Mouse (Mus musculus) monocyte, adult 5-6 weeks (primary cell): Measurements from ENCODE around the gene Filip1. TPM values are rescaled to one million over a fixed set of nuclear protein-coding genes. Genes with fewer than 3 reads are reported as not detected.

ENCODE experiments used
- ATAC-seq: fragments of 153-309, 156-312 bp; replicated peaks from 2 replicates; pipeline ENCODE4 v1.8.0; 2017; ENCODE audit warnings: mild to moderate bottlenecking; ENCODE audit not compliant: low TSS enrichment, insufficient number of reproducible peaks, severe bottlenecking, poor library complexity, low FRiP score
- total RNA-seq: library from RNA; stranded (forward); fragments of 200-1000, 200-491, 200-594 nt; gene quantifications from 3 replicates; pipeline ENCODE4 v1.2.3, GENCODE M21; 2017

Gene Filip1
- total RNA-seq, 1 experiment from 2014 or later, result not detected

DNA sequence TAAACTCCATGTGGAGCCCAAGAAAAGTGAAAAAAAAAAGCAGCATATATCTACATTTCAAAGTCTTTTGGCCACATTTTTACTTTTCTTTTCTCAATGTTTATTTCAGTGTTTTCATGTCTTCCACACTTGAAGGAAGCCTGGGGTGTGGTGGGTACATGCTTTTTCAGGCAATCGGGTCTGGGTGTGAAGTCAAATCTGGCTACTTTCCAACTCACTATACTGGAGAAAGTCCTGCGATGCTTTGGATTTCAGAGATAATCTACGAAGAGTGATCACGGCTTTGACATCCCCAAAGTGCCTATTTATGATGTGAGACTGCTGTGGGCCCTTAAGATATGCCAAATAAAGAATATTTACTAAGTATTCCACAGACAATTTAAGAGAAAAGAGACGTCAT lies 57.7 kb downstream of the Filip1 start:
- no peak for ATAC-seq

DNA sequence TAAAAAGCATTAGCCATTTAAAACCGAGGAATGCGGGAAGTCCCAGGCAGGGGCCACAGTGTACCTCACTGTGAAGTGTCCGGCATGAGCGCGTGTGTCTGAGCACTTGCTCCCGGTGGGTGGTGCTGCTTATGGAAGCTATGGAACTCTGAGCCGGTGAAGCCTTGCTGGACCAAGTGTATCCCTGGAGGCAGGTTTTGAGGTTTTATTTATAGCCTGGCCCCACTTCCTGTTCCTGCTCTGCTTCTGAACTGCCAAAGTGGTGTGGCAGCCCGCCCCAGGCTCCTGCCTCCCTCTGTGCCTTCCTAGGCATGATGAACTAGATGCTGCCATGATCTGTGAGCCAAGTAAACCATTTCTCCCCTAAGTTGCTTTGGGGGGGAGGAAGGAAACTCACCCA lies 60.7 kb downstream of the Filip1 start:
- no peak for ATAC-seq

DNA sequence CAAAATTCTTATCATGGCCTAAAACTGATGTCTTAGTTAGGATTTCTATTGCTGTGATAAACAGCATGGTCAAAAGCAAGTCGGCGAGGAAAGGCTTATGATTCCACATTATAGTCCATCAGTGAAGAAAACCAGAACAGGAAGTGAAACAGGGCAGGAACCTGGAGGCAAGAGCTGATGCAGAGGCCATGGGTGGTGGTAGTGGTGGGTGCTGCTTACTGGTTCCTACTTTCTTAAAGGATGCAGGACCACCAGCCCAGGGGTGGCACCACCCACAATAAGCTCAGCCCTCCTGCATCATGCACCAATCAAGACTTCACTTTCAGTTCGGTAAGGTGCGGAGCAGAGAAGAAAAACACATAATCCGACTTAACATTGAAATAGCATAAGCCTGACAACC lies 61.3 kb downstream of the Filip1 start:
- peak; percentile 79 for ATAC-seq

DNA sequence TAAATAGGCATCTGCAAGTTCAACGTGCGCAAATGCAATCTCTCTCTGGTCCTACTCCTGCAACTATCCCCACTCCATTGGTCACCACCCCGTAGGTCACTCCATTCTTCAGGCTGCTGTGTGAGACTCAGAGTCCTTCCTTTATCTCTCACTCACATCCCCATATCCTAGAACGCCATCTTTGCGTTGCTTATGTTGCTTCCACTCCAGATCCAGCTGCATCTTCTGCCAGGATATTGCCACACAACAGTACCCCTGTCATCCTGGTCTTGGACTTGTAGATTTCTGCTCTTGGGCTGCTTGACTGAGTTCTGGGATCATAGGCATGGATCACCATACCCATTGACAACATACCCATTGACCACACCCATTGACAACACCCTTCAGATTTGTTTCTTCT lies 62.0 kb downstream of the Filip1 start:
- no peak for ATAC-seq

DNA sequence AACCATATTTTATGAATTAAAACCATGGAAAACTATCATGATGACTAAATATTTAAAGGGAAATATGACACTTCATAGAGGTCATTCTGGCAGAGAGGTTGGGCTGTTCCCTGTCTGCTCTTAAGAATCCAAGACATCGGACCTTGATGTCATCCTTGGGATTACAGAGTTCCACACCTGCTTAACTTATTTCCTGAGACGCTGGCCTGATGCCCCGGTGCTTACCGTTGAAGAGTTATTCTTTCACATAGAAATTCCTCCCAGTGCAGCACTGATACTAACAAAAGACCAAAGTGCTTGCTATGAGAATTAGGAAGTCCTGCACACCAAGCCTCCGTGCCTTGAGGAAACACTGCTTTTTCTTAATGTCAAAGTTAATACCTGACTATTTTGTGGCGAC lies 62.6 kb downstream of the Filip1 start:
- no peak for ATAC-seq

DNA sequence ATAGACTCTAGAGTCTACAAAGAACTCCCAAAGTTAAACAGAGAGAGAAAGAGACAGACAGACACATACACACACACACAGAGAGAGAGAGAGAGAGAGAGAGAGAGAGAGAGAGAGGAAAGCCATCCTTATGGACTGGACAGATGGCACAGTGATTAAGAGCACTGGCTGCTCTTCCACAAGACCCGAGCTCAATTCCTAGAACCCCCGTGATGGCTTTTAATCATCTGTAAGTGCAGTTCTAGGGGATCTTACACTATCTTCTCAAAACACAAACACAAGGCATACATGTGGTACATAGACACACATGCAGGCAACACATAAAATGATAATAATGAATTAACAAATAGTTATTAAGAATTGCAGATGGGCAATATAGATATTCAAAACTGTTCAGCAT lies 64.3 kb downstream of the Filip1 start:
- ATAC-seq, result no peak

- ATAC-seq, result no peak
These were observed 64.7 kb downstream of the Filip1 start for GRCm38 (mm10) chr9:79947973-79948372.

DNA sequence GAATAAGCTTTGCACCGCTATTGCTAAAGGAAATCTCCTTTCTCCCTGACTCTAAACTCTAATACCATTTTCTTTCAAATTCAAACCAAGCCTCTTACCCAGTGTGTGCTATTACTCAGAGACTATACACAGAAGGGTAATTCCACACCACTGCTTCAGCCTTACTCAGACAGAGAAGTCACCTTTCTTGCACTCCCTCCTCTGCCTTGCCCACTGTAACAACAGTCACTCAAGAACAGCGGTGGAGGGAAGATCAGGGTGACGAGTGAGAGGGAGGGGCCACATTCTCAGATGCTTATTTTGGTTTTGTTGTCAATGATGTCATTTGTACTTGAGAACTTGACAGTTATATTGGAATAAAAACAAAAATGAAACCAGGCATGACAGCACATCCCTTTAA lies 65.2 kb downstream of the Filip1 start:
- 0 out of 2 replicates have a peak, but pooled peaks have one; percentile 44 for ATAC-seq

DNA sequence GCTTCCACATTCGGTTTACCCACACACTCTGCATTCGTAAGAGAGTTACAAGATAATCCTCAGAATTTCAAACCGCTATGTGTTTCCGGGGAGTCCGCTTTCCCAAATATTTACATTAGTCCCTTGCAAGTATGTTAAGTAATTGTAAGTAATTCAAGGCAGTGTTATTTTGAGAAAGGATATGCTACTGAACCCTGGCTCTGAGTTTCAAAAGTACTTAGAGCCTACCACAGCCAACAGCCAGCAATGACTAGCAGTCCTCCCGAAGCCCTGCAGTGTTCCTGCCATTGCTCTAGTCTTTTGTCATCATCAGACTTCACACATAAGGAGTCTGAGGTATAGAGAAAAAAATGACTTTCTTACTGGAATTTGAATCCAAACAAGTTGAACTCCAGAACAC lies 67.8 kb downstream of the Filip1 start:
- no peak for ATAC-seq

- ATAC-seq, result no peak
These were observed 68.7 kb downstream of the Filip1 start for GRCm38 (mm10) chr9:79943986-79944385.

- ATAC-seq, result no peak
These were observed 74.0 kb downstream of the Filip1 start for GRCm38 (mm10) chr9:79938416-79939206.

DNA sequence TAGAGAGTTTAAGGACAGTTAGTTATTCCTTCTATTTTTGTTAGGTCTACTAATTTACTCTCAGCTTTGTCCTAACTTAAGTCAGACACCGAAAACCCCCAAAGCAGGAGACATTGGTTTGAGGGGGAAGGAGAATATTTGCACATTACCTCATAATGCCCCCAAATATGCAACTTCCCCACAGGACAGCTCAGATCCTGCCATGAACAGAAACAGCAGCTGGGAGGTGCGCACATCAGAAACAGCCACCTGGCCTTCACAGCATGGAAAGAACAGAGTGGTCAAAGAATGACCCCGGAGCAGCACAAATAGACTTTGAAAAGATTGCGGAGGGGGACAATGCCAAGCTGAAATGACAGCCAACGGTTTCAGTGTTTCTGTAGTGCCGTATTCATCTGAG lies 75.1 kb downstream of the Filip1 start:
- no peak for ATAC-seq

DNA sequence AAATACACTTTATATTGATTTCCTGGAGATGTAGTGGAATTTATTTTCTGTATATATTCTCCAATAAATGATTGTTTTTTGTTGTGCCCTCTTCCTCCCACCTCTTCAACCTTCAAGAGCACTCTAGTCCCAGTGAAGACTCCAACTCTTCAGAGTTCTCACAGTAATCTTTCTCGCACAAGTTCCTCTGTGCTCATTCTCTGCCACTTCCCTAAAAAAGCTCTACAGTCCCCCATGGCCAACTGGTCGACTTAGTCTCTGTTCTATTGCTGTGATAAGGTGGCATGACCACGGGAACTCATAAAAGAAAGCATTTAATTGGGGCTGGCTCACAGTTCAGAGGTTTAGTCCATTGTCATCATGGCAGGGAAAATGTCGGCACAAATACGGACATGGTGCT lies 80.1 kb downstream of the Filip1 start:
- no peak for ATAC-seq

GRCm38 (mm10) chr9:79928092-79928491 lies 84.6 kb downstream of the Filip1 start:
- ATAC-seq, result no peak

GRCm38 (mm10) chr9:79927156-79927870 lies 85.3 kb downstream of the Filip1 start:
- ATAC-seq, result no peak

- ATAC-seq, result no peak
These were observed 86.0 kb downstream of the Filip1 start for GRCm38 (mm10) chr9:79926464-79927155.

GRCm38 (mm10) chr9:79925950-79926349 lies 86.7 kb downstream of the Filip1 start:
- no peak for ATAC-seq

DNA sequence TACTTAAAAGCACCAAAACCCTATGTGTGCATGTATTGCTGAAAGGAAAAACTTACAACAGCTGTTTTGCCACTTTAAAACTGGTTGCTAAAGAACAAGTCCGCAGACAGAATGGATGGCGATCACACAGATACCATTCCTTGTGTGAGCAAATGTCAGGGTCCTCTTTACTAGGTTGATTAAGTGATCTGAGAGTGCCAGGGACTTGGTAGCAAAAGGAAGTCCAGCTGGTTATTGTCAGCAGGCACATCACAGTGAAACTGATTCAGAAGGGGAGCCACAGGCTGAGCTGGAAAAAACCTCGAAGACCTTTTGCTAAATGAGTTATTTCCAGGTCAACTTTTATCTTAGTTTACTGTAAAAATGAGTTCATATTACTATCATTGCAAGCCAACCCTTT lies 89.4 kb downstream of the Filip1 start:
- no peak for ATAC-seq

GRCm38 (mm10) chr9:79922493-79922760 lies 90.2 kb downstream of the Filip1 start:
- ATAC-seq, result no peak
